Mouse (Mus musculus) right cerebral cortex, postnatal 4 days (tissue): ENCODE measurements around the gene Nlgn1.

ENCODE experiments used
- DNase-seq: peaks from one replicate; pipeline ENCODE4 v3.0.0-alpha.2; 2022

Gene Nlgn1

DNA sequence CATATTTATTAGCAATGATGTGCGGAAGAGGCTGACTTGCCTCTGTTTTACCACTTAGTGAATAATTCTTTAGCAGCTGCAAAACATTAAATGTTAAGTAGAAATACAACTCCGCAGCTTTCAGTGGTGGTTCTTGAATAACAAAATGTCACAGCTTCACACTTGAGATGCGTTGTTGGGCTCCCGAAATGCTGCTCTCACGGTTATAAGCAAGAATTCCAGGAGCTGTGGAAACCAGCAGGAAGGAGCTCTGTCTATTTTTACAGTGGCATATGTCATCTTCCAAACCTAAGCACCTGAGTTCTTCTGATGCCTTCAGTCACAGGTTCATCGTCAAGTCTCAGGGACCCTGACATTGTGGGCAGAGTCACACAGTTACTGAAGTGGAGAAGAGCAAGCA is 556.8 kb downstream of the Nlgn1 start:
- DNase-seq: no peak

DNA sequence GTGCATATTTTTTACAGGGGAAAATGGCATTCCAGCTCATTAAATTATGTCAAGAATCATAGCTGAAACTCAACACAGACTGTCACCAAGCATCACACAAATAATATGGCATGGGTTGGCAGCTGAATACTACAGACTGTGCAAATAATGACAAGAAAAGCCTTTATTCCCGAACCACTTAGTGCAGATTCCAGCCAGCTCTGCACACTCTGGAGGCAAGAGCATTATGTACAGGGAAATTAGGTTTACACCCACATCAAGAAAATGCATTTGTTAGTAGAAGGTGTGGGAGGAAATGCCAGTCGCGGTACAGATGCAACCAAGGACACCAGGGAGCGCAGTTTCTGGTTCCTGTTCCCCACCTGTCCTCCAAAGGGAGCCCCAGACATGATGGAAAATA is 558.4 kb downstream of the Nlgn1 start:
- peak; percentile 4 for DNase-seq

DNA sequence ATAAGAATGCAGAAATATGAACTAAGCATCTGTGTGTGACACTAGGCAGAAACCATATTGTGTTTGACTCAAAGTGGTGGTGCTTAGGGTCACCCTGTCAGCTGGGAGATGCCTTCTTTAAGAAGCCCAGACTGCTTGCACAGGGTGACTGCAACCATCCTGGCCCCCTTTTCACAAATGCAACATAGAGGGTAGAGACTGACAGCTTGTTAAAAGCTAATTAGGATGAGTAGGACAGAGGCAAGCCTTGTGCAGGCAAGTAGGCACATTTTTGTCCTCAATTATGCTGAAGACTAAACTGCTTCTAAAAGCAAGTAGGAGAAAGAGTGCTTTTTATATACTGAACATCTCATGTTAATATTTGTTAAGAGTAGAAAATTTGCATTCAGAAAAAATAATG is 558.8 kb downstream of the Nlgn1 start:
- DNase-seq: peak; percentile 5

DNA sequence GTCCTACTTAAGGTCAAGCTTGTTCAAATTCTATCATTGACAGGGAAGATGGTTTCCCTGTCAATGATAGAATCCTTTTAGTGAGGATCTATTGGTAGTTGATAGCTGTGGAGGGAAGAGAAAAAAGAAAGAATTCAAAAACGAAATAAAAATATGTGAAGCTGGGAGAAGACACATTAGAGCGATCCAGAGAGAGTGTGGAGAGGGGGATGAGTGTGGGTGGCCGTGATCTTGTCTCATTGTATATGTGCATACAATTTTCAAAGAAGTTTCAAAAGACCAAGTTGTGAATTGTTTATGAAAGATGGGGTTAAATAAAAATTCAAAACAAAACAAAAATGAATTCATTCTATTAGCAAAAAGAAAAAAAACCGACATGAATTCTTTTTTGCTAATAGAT is 568.6 kb downstream of the Nlgn1 start:
- DNase-seq: no peak

DNA sequence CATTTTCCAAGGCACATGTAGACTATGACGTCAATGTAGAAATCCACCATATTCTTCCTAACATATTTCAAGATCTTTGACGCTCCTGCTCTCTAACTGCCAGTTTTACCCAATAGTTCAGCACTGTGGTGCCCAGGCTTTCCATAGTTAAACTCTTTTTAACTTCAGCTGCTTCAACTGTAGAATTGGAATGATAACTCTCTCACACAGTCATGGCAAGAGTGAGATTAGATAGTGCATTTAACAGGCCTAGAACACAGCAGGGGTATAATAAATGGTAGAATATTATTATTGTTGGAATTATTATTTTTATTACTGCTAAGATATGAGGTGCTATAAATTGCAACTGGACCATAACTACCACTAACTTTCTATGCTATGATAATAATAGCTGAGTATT is 574.4 kb downstream of the Nlgn1 start:
- DNase-seq: no peak

DNA sequence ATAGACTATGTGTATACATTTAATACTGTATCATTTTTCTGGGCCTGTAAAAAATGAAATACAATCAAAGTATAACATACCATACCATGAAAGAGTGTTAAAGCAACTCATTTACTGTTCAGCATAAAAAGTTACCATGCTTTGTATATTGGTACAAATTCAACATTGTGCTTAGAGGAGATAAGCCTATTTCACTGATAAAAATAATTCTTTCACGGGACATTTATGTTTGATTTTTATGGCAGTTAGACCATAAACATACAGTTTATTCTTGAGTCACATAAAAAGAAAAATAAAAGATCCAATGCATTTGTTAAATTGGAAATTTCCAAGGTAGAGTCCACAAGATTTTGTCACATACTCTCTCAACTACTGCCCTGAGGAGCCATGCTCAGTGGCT is 608.1 kb downstream of the Nlgn1 start:
- DNase-seq: no peak

DNA sequence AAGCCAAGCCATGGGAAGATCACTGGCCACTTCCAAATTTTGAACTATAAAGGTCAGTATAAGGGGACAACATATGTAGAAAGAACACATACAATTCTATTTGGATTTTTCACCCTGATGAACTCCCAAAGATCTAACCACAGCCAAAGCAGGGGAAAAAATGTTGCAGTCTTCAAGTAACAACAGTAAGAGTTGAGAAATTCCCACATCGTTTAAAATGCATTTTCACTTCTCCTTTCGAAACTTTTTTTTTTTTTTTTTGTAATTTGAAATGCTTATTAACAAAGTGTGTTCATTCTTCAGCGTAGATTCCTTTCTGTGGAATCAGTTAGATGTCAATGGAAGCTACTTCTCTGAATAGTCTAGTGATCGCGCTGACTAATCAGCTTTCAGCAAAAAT is 610.8 kb downstream of the Nlgn1 start:
- no peak for DNase-seq

DNA sequence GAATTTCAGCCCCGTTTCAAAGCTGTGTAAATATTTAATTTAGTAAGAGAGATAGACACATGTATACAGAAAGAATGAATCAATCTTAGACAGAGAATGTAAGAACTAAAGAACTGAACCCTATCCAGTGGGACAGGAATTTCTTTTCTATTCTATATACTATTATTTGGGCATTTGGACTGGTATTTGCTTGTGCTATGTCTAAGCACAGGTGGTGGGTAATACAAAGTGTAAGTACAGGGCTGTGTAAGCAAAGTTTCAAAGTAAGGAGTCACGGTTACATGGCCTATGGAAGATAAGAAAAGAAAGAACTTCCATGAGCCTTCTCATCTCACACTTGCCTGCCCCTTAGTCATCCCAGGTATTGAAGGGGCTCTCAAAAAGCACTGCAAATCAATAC is 624.9 kb downstream of the Nlgn1 start:
- no peak for DNase-seq

DNA sequence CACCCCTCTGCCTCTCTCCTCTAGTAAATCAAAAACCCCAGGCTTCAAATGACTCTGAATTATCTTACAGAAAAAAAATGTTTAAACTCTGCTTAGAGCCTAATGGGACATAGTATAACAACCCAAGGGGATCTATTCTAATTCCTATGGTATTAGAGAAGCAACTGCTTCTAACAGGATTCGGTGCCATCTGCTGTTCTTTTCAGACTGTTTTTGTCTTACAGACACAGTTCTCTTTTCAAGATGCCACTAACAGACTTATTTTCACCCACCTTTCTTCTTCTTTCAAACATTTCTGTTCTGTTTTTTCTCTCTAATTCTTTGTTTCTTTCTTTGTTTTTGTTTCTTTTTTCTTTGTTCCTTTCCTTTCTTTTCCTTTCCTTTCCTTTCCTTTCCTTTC is 635.0 kb downstream of the Nlgn1 start:
- no peak for DNase-seq

DNA sequence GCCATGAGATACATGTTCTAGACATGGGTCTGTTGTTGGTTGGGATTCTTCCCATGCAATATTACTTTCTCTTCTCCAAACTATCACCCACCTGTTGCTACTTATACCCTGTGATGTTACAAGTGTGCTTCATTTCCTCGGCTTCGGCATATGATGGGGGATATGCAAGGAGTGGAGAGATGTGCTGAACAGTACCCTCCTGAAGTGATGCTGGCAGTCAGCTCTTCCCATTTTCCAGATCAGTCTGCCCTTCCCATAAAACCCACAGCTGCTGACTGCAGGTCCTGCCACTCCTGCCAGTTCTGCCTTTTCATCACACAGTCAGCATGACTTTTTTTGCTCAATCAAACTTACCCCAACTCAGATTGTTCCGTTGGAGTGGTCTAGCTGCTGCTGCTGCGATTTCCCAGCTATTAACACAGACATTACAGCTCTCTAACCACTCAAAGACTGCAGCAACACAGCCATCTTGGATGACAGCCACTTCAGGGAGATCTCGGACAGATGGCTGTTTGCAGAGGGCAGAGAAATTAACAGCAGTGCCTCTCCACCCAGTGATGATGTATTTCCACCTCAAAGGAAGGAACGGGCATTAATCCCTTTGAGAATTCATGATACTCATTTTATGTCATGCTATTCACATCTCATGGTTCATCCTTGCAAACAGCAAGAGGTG is 643.3 kb downstream of the Nlgn1 start:
- DNase-seq: no peak

DNA sequence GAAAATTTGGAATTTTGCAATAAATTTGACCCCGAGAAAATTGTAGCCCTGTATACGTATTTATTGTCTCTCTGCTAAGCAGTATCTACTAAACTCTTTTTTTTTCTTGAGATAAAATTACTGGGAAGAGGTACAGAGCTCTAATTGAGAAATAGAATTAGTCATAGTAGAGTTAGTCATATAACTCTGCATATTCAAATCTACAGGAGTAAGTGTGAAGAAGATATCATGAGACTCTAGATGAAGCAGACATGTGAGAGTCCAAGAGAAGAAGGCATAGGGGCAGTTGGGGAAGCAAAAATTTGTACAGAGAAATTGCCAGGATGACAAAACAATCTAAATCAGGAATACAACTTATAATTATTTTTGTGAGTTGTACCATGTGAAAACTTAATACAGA is 648.6 kb downstream of the Nlgn1 start:
- no peak for DNase-seq

DNA sequence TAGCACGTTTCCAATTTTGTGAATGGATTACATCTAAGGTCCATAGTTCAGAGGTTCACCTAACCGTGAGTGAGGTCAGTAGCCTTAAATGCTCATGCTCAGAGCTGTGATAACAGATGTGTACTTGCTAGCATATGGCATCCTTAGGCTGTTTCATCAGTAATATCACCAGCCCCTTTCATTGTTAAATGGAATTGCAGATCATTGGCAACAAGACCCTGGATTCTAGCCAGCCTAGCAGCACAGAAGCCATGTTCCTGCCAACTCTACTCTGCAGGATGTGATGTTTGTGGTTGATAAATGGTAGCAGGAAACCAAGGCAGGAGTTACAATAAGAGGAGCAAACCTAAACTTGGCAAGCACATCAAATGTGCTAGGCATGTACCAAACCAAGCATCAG is 652.9 kb downstream of the Nlgn1 start:
- DNase-seq: no peak

DNA sequence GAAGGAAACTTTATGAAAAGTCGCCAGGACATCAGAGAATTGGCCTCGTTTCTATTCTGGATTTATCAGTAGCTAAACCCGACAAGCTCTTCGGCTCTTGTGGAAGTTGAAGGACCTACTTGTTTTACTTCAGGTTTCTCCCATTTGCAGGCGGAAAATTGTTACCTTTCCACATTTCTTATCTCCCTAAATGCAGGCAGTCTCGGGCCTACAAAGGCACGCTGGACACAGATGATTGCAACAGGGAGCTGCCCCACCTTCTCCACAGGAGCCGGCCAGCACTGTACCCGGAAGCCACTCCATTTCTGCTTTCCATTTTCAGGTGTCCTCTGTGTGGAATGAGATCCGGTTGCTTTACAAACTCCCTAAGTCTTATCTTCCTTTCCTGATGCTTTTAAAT is 656.4 kb downstream of the Nlgn1 start:
- DNase-seq: no peak

DNA sequence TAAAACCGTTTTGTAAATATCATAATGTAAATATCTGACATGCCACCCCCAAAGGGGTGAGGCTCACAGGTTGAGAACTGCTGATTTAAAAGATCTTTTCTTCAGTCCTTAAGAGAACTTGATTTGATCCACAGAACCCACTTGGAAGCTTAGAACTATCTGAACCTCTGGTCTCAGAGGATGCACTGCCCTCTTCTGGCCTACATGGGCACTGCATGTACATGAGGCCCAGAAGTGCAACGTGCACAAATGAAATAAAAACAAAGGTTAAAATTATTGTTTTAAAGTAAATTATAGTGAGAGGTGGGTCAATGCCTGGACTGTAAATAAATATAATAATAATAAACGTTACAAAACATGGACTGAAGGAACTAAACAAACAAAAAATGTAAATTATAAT is 657.2 kb downstream of the Nlgn1 start:
- DNase-seq: peak; percentile 28

DNA sequence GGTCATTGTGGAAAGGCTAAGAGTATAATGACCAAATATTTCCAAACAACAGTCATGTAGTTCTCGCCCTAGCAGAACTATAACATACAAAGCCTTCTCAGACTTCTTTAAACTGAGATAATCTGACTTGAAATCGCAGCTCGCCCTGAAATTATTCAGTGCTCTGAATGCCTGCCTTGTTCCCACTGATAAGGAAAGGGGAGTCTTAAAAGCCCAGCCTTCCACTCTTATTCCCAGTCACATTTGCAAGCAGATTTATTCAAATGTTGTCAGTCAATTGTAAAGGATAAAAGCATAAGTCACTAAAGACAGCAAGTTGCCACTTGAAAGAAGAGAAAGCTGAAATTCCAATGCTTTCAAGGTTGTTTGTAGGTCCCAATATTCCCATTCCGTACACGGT is 658.9 kb downstream of the Nlgn1 start:
- DNase-seq: no peak

DNA sequence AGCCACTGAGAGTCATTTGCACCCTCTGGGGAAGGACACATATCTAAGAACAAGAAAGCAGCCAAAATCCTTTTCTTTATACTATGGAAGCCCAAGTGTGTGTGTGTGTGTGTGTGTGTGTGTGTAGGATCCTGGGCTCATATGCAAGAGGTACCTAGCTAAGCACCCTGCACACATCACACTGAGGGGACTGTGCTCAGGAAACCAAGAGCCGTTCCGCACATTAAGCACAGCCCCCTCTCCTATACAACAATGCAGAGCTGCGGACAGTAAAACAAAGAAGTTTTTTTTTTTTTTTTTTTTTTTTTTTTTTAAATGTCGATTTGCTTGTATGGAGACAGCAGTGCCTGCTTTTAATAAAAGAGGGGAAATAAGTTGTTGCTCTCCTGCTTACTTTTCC is 659.5 kb downstream of the Nlgn1 start:
- DNase-seq: no peak

DNA sequence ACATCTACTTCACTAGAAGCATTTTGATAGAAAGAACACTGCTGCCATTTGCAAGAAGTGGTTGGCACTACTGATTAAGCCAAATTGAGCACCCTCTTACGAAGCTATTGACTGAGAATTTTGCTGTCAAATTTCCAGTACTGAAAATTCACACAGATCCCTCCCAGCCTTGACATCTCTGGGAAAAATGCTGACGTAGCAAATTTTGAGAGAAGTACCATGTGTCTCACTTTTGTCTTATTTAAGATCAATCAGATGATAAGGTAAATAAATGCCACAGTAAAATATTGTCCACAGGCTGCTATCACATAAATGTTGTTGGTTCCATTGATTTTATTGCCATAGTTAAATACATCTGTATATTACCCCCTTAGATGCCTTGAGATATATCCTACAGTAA is 668.8 kb downstream of the Nlgn1 start:
- no peak for DNase-seq

DNA sequence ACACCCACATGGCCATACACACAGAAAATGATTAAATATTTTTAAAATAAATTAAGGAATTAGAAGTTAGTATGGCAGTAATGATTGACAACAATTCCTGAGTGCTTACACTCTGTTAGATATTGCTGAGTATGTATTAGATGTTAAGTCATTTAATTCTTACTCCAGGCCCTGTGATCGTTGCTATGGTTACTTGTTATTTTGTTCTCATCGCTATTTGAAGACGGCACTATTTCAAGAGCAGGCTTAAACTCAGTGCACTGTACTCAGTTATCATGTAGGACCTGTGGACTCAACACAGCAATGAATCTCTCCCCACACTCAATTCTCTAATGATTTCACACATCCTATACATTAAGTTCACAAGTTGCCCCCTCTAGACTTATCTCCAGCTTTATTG is 672.0 kb downstream of the Nlgn1 start:
- DNase-seq: no peak

DNA sequence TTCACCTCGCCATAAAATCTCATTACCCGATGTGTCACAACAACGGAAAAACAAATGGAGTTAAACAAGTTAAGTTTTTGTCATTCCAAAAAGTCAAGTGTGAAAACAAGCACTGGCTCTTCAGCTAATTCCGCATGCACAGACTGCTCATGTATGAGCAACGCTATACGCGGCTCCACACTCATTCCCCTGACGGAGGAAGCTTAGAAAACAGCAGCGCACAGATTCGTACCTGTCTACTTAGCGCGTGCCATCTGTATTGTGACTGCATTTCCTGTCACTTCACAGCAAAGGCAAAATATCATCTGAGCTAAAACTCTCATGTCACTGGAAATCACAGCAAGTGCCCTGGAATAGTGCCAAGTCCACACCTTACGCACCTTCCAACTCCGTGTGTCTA is 674.3 kb downstream of the Nlgn1 start:
- DNase-seq: no peak

DNA sequence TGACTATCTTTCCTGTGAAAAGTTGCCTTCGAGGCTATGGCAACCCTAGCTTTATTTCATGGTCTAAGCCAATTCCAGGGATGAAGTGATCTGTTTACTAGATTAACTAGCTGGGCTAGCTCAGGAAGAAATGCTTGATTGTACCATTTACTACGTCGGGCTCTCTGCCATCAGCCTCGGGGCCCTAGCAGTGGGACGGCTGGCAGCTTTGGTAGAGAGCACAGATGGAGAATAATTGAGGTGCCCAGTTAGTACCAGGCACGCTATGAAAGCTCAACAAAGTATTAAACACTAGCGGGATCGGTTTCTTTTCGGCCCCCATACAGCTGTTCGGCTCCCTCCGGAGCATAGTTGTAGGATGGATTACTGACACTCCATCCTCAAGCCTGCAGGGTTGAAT is 675.2 kb downstream of the Nlgn1 start:
- DNase-seq: no peak

DNA sequence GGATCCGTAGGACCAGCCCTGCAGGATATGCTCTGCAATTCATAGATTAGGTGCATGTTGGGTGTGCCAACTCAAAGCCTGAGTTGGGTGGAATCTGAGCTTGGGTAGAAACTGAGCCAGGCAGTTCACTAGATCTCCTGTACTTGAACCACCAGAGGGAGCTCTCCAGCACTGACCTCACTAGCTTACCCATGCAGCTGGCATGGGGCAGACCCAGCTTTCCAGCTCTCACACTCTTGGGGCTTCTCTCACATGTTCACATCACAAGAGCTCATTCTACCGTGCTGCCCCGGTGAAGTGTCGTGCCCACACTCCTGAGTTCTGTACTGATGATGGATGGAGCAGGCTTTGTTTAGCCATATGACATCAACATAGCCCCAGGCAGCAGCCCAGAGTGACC is 679.2 kb downstream of the Nlgn1 start:
- no peak for DNase-seq

DNA sequence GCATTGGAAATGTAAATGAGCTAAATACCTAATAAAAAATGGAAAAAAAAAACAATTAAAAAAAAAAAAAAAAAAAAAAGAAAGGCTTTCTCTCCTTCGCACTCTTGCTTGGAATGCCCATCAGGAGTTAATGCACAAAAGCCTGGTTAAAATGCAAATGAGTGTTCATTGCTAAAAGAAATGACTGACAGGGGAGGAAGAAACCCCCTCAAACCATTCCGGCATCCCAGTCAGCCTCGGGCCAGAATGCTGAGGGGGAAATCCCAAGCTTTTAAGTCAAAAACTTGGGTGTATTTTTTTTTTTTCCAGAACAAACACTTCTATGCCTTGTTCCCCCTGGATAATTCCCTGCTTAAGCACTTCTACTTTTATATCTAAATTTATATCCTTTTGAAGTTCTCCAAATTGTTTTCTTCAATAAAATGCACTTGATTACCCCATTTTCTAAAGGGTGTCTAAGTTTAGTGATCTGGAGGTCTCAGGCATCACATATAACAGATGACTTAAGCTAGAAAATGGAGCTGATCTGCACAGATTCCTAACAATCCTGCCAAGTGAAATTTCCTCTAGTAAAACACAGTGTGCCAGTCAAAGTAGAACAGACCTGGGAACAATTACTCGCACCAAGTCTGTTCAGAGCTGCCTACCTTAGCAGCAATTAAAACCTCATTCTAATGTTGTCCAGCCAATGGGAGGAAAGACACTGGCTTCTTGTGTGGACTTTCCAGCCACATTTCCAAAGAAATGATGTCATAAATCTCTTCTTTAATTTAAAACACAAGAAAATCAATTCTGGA is 686.2 kb downstream of the Nlgn1 start:
- DNase-seq: no peak

DNA sequence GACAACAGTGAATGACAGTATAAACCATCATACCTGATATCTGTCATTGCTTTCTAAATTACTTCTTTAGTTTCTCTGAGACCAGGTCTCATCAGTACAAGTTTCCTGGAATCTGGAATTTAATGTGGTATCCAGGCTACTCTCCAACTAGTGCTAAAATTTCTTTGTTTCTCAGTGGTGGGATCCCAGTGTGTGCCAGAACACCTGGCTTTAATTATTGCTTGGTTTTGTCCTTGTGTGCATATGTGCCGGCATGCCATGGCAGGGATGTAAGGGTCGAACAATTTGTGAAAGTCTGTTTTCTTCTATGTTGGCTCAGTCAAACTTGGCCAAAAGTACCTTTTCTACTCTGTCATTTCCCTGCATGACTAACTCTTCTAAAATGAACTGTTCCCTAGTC is 703.1 kb downstream of the Nlgn1 start:
- no peak for DNase-seq

DNA sequence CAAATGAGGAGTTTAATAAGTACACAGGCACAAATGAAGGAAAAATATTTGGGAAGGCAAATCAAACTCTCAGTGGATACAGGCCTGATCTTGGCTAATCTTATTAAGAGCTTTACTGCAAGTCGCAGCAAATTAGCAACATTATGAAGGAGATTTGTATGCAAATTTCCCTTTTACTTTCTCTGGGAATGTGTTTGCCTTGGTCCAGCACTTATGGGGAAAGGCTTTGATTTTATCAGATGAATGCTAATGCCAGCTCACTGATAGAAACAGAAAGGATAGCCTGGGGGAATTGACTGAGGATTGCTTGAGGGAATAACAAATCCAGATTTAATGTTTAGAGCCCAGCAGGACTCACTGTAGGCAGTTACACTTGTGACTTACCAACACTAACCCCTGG is 725.7 kb downstream of the Nlgn1 start:
- no peak for DNase-seq

DNA sequence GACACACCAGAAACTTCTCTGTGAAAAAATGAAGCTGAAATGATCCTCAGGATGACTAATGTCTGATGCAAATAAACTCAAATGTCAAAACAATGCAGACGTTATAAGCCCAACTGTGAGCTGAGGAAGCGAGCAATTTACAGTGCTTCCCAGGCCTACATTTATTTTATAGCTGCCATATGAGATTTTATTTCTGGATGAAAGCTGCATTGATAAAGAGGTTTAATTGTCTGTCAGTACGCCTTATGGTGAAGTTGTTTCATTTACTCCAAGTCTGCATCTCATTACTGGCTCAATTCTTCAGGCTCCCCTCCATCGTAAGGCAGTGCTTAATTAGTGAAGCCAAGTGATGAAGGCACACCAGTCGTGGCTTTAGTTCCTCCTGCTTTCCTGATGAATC is 734.7 kb downstream of the Nlgn1 start:
- DNase-seq: no peak
